In the genomic region with DNA sequence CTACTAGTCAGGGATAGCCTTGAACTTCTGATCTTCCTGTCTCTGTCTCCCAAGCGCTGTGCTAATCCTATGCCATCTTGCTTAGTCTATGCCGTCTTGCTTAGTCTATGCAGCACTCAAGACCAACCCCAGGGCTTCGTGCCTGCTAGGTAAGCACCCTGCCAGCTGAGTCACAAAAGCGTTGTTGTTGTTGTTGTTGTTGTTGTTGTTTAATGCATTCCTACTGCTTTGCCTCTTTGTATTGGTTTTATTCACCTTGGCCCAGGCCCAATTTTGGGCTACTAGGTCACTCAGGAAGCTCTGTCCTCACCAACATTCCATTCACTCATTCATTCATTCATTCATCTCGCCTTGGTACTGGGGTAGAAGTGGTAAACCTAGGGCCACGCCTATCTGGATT, we compare ENCODE assay signal across 33 mouse cellular contexts. TPM values are rescaled to one million over a fixed set of nuclear protein-coding genes. Genes with fewer than 3 reads are reported as not detected.
DNase-seq lines count a peak whose midpoint lies in the region; ATAC-seq and TF ChIP-seq lines count a peak whose summit lies in the region.
"Had no signal": no experiment of that assay in that cellular context is flagged by ENCODE, and none has a peak within 500 bp of the region (broad histone marks: within the 10 kb centered on the region; RNA-seq: fewer than 3 reads in every experiment).

No protein-coding gene starts in this region.

- no peaks in the 10 kb centered on the region for H3K9me3 ChIP-seq in embryonic facial prominence, embryonic 13.5 days
- no peaks in the 10 kb centered on the region for H3K9me3 ChIP-seq in embryonic facial prominence, embryonic 10.5 days
- H3K9me3 ChIP-seq in heart, embryonic 16.5 days (replicated peaks; ENCODE audit: control insufficient read depth, low read length), result no peaks in the 10 kb centered on the region
- H3K9me3 ChIP-seq in lung, embryonic 14.5 days (ENCODE audit: low read depth, low read length), result no peaks in the 10 kb centered on the region
- no peaks in the 10 kb centered on the region for H3K9me3 ChIP-seq in embryonic facial prominence, embryonic 14.5 days (ENCODE audit: control insufficient read depth, low read length)
- H3K9me3 ChIP-seq: forebrain, embryonic 13.5 days; hindbrain, embryonic 12.5 days; limb, embryonic 12.5 days; liver, embryonic 13.5 days; megakaryocyte, embryonic 14.5 days; midbrain, embryonic 13.5 days; neural tube, embryonic 12.5 days had no signal

- H3K36me3 ChIP-seq in embryonic facial prominence, embryonic 13.5 days, result peaks cover 76% of the 10 kb centered on the region
- H3K36me3 ChIP-seq in embryonic facial prominence, embryonic 10.5 days (replicated peaks), result peaks cover 93% of the 10 kb centered on the region
- H3K36me3 ChIP-seq in heart, embryonic 16.5 days (ENCODE audit: control insufficient read depth, insufficient read depth), result peaks cover 16% of the 10 kb centered on the region
- peaks cover 74% of the 10 kb centered on the region for H3K36me3 ChIP-seq in lung, embryonic 14.5 days (ENCODE audit: insufficient read depth)
- H3K36me3 ChIP-seq in embryonic facial prominence, embryonic 14.5 days (ENCODE audit: control insufficient read depth, insufficient read depth, low read length), result peaks cover 68% of the 10 kb centered on the region

- peak overlapping the region; percentile 81 for H3K27ac ChIP-seq in embryonic facial prominence, embryonic 13.5 days
- H3K27ac ChIP-seq in embryonic facial prominence, embryonic 10.5 days (replicated peaks), result no peak overlapping the region
- H3K27ac ChIP-seq in heart, embryonic 16.5 days (ENCODE audit: low read length), result peak overlapping the region; percentile 88
- peak overlapping the region; percentile 88 for H3K27ac ChIP-seq in lung, embryonic 14.5 days (ENCODE audit: low read depth)
- peak overlapping the region; percentile 77; the same call in 1 of the 2 replicates for H3K27ac ChIP-seq in embryonic facial prominence, embryonic 14.5 days (replicated peaks; ENCODE audit: low read depth, low read length)
- H3K27ac ChIP-seq: forebrain, embryonic 13.5 days; liver, embryonic 13.5 days; neural tube, embryonic 12.5 days had no signal

- no peak overlapping the region for H3K4me3 ChIP-seq in embryonic facial prominence, embryonic 13.5 days
- H3K4me3 ChIP-seq in embryonic facial prominence, embryonic 10.5 days, result no peak overlapping the region
- no peak overlapping the region for H3K4me3 ChIP-seq in heart, embryonic 16.5 days (ENCODE audit: low read length)
- H3K4me3 ChIP-seq in lung, embryonic 14.5 days (ENCODE audit: low read depth, low read length), result no peak overlapping the region
- H3K4me3 ChIP-seq in embryonic facial prominence, embryonic 14.5 days (ENCODE audit: low read depth, low read length), result no peak overlapping the region
- H3K4me3 ChIP-seq: erythroblast, embryonic 14.5 days; forebrain, embryonic 13.5 days; heart, adult 2 months; hindbrain, embryonic 12.5 days; limb, embryonic 12.5 days; liver, embryonic 13.5 days; megakaryocyte, embryonic 14.5 days; midbrain, embryonic 13.5 days; neural tube, embryonic 12.5 days had no signal

- no peak overlapping the region for H3K4me2 ChIP-seq in embryonic facial prominence, embryonic 13.5 days
- no peak overlapping the region for H3K4me2 ChIP-seq in heart, embryonic 16.5 days (ENCODE audit: low read depth, low read length)
- H3K4me2 ChIP-seq in lung, embryonic 14.5 days, result no peak overlapping the region
- H3K4me2 ChIP-seq in embryonic facial prominence, embryonic 14.5 days (ENCODE audit: low read depth, low read length), result no peak overlapping the region
- H3K4me2 ChIP-seq: forebrain, embryonic 13.5 days; hindbrain, embryonic 12.5 days; limb, embryonic 12.5 days; liver, embryonic 13.5 days; midbrain, embryonic 13.5 days; neural tube, embryonic 12.5 days had no signal

- no peak for TF ChIP-seq CTCF in lung, embryonic 14.5 days (IDR thresholded peaks at IDR 0.05; ENCODE audit: low read depth)

- intact Hi-C loops in heart, postnatal 14 days (cut with DNase I), result no loop called here

- H3K27me3 ChIP-seq in embryonic facial prominence, embryonic 13.5 days, result no peaks in the 10 kb centered on the region
- no peaks in the 10 kb centered on the region for H3K27me3 ChIP-seq in embryonic facial prominence, embryonic 10.5 days (replicated peaks; ENCODE audit: low read depth, poor library complexity, severe bottlenecking)
- H3K27me3 ChIP-seq in heart, embryonic 16.5 days (ENCODE audit: control insufficient read depth, insufficient read depth, low read length), result no peaks in the 10 kb centered on the region
- H3K27me3 ChIP-seq in lung, embryonic 14.5 days (ENCODE audit: insufficient read depth, low read length), result no peaks in the 10 kb centered on the region
- no peaks in the 10 kb centered on the region for H3K27me3 ChIP-seq in embryonic facial prominence, embryonic 14.5 days (replicated peaks; ENCODE audit: control insufficient read depth, insufficient read depth, low read length)
- H3K27me3 ChIP-seq: forebrain, embryonic 13.5 days; hindbrain, embryonic 12.5 days; limb, embryonic 12.5 days; liver, embryonic 13.5 days; megakaryocyte, embryonic 14.5 days; midbrain, embryonic 13.5 days; neural tube, embryonic 12.5 days had no signal

- WGBS in embryonic facial prominence, embryonic 13.5 days, result 92% methylated on average over 6 of the region's 6 CpGs
- WGBS in embryonic facial prominence, embryonic 10.5 days, result 91% methylated on average over 6 of the region's 6 CpGs
- 90% methylated on average over 6 of the region's 6 CpGs for WGBS in heart, embryonic 16.5 days
- 84% methylated on average over 6 of the region's 6 CpGs for WGBS in lung, embryonic 14.5 days
- WGBS in embryonic facial prominence, embryonic 14.5 days, result 92% methylated on average over 6 of the region's 6 CpGs

- no peak for ATAC-seq in embryonic facial prominence, embryonic 13.5 days (ENCODE audit: insufficient number of reproducible peaks, insufficient read depth, low FRiP score, low TSS enrichment, low read depth)
- no peak for ATAC-seq in heart, embryonic 16.5 days (replicated peaks; ENCODE audit: extremely low read depth, insufficient read depth, low FRiP score)
- ATAC-seq in lung, embryonic 14.5 days (ENCODE audit: insufficient read depth), result no peak
- ATAC-seq in embryonic facial prominence, embryonic 14.5 days (ENCODE audit: low read depth), result no peak
- ATAC-seq: forebrain, embryonic 13.5 days; midbrain, embryonic 13.5 days had no signal

- no peak overlapping the region for H3K9ac ChIP-seq in embryonic facial prominence, embryonic 13.5 days
- no peak overlapping the region for H3K9ac ChIP-seq in heart, embryonic 16.5 days (ENCODE audit: low read length)
- no peak overlapping the region for H3K9ac ChIP-seq in lung, embryonic 14.5 days
- no peak overlapping the region for H3K9ac ChIP-seq in embryonic facial prominence, embryonic 14.5 days (ENCODE audit: low read depth, low read length)
- H3K9ac ChIP-seq: forebrain, embryonic 13.5 days; hindbrain, embryonic 12.5 days; limb, embryonic 12.5 days; liver, embryonic 13.5 days; midbrain, embryonic 13.5 days; neural tube, embryonic 12.5 days had no signal

- DNase-seq in embryonic facial prominence, embryonic 10.5 days (ENCODE audit: low spot score), result no peak
- no peak for DNase-seq in heart, postnatal 14 days
- DNase-seq in lung, embryonic 14.5 days, result no peak
- no peak for DNase-seq in lung, postnatal 25 days (ENCODE audit: low spot score)
- no peak for DNase-seq in embryonic facial prominence, embryonic 14.5 days (ENCODE audit: low spot score)
- no peak for DNase-seq in ovary, postnatal 14 days (ENCODE audit: low spot score)
- DNase-seq: cerebellum, adult 8-10 months; gastrocnemius, postnatal 10 days; kidney, adult 8-10 months; kidney, postnatal 14 days; layer of hippocampus, postnatal 36 days; liver, embryonic 13.5 days; lung, postnatal 14 days; retina, postnatal 1 day had no signal

- H3K4me1 ChIP-seq in embryonic facial prominence, embryonic 13.5 days, result peaks cover 47% of the 10 kb centered on the region
- peaks cover 29% of the 10 kb centered on the region for H3K4me1 ChIP-seq in embryonic facial prominence, embryonic 10.5 days
- peaks cover 45% of the 10 kb centered on the region for H3K4me1 ChIP-seq in heart, embryonic 16.5 days (ENCODE audit: control insufficient read depth, insufficient read depth, low read length)
- H3K4me1 ChIP-seq in lung, embryonic 14.5 days (ENCODE audit: insufficient read depth), result peaks cover 17% of the 10 kb centered on the region; the same call in 1 of the 2 replicates
- peaks cover 28% of the 10 kb centered on the region for H3K4me1 ChIP-seq in embryonic facial prominence, embryonic 14.5 days (ENCODE audit: control insufficient read depth, insufficient read depth, low read length)

RNA-seq across cellular contexts. Expression of a gene that starts 23.3 kb away (rescaled TPM):
- 4.6 and 7.1 TPM in 2 replicates for polyA plus RNA-seq in embryonic facial prominence, embryonic 13.5 days (2015; fragmentation: Nextera tagmentation; extraction: Ambion mirVana)
- 4.5 and 4.7 TPM in 2 replicates for polyA plus RNA-seq in embryonic facial prominence, embryonic 10.5 days (2016; fragmentation: Nextera tagmentation; extraction: Ambion mirVana)
- 1.7 and 3.1 TPM in 2 replicates for polyA plus RNA-seq in heart, embryonic 16.5 days (2015; fragmentation: Nextera tagmentation; extraction: Ambion mirVana)
- total RNA-seq in heart, postnatal 14 days (2021), result 10 to 100 TPM; 22.8 to 23.8 TPM
- 8.6 and 8.9 TPM in 2 replicates for polyA plus RNA-seq in lung, embryonic 14.5 days (2014; fragmentation: Nextera tagmentation; extraction: Ambion mirVana)
- 5.2 and 6.3 TPM in 2 replicates for polyA plus RNA-seq in embryonic facial prominence, embryonic 14.5 days (2014; fragmentation: Nextera tagmentation; extraction: Ambion mirVana)

RNA-seq across cellular contexts. Expression of a gene that starts 31.1 kb away (rescaled TPM):
- polyA plus RNA-seq in embryonic facial prominence, embryonic 13.5 days (2015; fragmentation: Nextera tagmentation; extraction: Ambion mirVana), result not detected in 2 replicates
- not detected in 2 replicates for polyA plus RNA-seq in embryonic facial prominence, embryonic 10.5 days (2016; fragmentation: Nextera tagmentation; extraction: Ambion mirVana)
- polyA plus RNA-seq in heart, embryonic 16.5 days (2015; fragmentation: Nextera tagmentation; extraction: Ambion mirVana), result not detected in 2 replicates
- not detected for total RNA-seq in heart, postnatal 14 days (2021)
- not detected in 2 replicates for polyA plus RNA-seq in lung, embryonic 14.5 days (2014; fragmentation: Nextera tagmentation; extraction: Ambion mirVana)
- polyA plus RNA-seq in embryonic facial prominence, embryonic 14.5 days (2014; fragmentation: Nextera tagmentation; extraction: Ambion mirVana), result not detected in 2 replicates
- total RNA-seq: adrenal gland, adult 18-20 months; common myeloid progenitor, adult 5-6 weeks; ES-E14; gastrocnemius, postnatal 10 days; heart, adult 2 months; layer of hippocampus, adult 18-20 months; layer of hippocampus, postnatal 36 days; left cerebral cortex, postnatal 10 days had no signal
- polyA plus RNA-seq: erythroblast, embryonic 14.5 days; forebrain, embryonic 13.5 days; heart, adult 2 months; heart, embryonic 14.5 days; hindbrain, embryonic 12.5 days; intestine, embryonic 14.5 days; limb, embryonic 12.5 days; liver, embryonic 13.5 days; midbrain, embryonic 13.5 days; neural tube, embryonic 12.5 days; spleen, adult 2 months; testis, adult 2 months had no signal

RNA-seq across cellular contexts. Expression of a gene that starts 48.8 kb away (rescaled TPM):
- 39.4 and 40.1 TPM in 2 replicates for polyA plus RNA-seq in embryonic facial prominence, embryonic 13.5 days (2015; fragmentation: Nextera tagmentation; extraction: Ambion mirVana)
- polyA plus RNA-seq in embryonic facial prominence, embryonic 10.5 days (2016; fragmentation: Nextera tagmentation; extraction: Ambion mirVana), result 51.7 and 53.8 TPM in 2 replicates
- 31.1 and 34.5 TPM in 2 replicates for polyA plus RNA-seq in heart, embryonic 16.5 days (2015; fragmentation: Nextera tagmentation; extraction: Ambion mirVana)
- 1 to 10 TPM; 3.9 to 4.1 TPM for total RNA-seq in heart, postnatal 14 days (2021)
- polyA plus RNA-seq in lung, embryonic 14.5 days (2014; fragmentation: Nextera tagmentation; extraction: Ambion mirVana), result 44.2 and 46.6 TPM in 2 replicates
- 25.8 and 32.7 TPM in 2 replicates for polyA plus RNA-seq in embryonic facial prominence, embryonic 14.5 days (2014; fragmentation: Nextera tagmentation; extraction: Ambion mirVana)
